Mouse (Mus musculus) thymus, postnatal 14 days (tissue): ENCODE results near the gene Pcyt2.

Experiments used
- DNase-seq: peaks from one replicate; pipeline ENCODE4 v3.0.0; 2021

The Pcyt2 gene

GRCm38 (mm10) chr11:120632559-120633519 lies 15.1 kb upstream of the Pcyt2 start:
- DNase-seq: peak; percentile 60

- no peak for DNase-seq
These were observed 14.2 kb upstream of the Pcyt2 start for GRCm38 (mm10) chr11:120631726-120632448.

DNA sequence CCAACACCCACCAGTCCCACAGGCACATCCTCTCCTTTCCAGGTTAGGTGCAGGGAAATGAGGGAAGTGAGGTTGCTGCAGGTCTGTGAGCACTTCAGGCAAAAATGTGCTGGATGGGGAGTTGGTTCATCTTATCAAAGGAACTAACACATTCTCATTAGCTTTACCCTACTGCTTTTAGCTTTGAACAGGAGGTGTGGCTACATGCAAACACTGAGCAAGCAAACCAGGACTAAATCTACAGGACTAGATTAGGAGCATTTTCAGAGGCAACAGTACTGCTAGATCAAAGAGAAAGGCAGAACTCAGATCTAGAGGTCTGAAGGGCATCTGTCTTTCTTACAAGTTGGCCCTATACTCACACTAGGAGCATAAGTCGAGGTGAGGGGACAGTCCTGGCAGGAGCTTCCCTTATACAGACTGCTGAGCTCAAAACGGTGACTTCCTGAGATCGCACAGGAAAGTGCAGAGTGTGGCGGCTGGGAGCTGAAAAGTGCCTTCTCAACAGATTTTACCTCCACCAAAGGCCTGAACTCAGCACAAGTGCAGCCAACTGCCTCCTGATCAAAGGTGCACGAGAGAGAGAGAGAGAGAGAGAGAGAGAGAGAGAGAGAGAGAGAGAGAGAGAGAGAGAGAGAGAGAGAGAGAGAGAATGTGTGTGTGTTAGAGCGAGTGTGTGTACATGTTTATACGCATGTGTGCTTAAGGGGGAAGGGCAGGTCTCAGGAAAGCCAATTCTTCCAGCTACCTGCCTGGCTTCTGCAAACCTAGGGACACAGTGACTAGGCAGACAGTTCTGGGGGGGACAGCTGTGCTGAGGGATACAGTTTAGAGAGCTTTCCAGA lies 13.4 kb upstream of the Pcyt2 start:
- DNase-seq: peak; percentile 50

DNA sequence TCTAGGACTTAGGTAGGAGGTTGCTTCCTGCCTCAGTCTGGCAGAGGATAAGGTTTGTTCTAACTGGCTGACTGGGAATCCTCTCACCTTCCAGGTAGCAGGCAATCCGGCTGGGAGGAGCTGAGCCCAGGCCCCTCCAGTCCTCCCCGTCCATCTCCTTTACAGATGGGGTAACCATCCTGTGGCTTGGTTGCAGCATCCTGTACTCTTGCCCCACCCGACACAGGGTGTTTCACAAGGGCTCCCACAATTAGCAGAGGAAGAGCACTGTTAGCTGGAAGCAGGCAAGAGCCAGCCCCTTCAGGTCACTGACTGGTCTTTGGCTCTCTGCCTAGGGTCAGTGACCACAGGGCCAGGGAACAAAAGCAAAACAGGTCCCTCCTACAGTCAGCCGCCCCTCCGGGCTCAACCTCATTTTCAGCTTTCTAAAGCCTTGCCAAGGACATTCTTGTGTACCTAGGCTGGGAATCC lies 12.7 kb upstream of the Pcyt2 start:
- DNase-seq: no peak

DNA sequence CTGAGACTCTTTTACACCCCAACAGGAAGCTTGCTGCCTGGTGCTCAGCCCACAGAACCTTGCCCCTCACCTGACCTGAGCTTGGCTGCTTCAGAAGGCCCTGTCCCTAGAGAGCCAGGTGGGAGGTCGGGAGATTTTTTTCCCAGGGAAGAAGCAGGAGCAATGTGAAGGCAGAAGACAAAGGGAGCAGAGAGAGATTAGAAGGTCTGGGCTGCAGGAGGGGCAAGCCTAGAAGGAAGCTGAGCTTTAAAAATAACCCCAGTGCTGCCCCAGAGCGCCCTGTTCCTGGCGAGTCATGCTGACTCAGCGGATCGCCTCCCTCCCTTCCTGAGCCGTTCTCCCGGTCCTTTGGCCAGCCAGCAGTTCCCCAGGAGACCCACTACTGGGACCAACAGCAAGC lies 12.2 kb upstream of the Pcyt2 start:
- no peak for DNase-seq

- DNase-seq: peak; percentile 83
These were observed 11.6 kb upstream of the Pcyt2 start for GRCm38 (mm10) chr11:120629341-120629730.

- no peak for DNase-seq
These were observed 11.0 kb upstream of the Pcyt2 start for GRCm38 (mm10) chr11:120628601-120629340.

- peak; percentile 77 for DNase-seq
These were observed 9.9 kb upstream of the Pcyt2 start for GRCm38 (mm10) chr11:120627468-120628300.

DNA sequence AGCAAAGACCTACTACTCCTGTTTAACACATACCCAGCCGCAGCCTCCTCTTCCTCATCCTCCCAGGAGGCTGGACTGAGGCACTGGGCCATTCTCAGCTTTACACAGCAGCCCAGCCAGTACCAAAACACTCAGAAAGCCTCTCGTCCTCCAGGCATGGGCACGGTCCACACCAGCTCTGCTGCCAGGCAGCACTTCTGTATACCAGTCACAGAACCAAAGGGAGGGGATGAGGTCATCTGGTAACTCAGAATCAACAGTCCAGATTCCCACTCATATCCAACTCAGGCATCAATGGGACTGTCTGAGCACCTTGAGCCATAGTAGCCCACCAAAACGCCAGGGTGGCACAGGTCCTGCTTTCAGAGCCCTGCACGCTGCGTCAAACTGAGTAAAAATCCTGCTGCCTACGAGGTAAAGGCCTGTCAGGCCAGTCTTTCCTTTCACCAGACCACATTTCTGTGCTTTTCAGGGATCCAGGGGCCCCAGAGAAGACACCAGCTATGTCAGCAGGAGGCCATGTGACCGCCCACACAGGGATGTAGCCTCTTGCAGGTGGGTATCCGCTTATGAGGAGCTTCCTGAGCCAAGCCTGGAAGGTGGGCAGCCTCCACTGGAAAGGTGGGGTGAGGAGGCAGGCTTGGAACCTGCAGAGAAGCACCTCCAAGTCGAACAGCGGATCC lies 9.2 kb upstream of the Pcyt2 start:
- no peak for DNase-seq

- no peak for DNase-seq
These were observed 7.5 kb upstream of the Pcyt2 start, which contains the start of gene Sirt7 for GRCm38 (mm10) chr11:120625152-120625775. Sirt7 (minus strand) TSS chr11:120625240.

- DNase-seq: peak; percentile 92
These were observed 7.0 kb upstream of the Pcyt2 start for GRCm38 (mm10) chr11:120624680-120625111.

DNA sequence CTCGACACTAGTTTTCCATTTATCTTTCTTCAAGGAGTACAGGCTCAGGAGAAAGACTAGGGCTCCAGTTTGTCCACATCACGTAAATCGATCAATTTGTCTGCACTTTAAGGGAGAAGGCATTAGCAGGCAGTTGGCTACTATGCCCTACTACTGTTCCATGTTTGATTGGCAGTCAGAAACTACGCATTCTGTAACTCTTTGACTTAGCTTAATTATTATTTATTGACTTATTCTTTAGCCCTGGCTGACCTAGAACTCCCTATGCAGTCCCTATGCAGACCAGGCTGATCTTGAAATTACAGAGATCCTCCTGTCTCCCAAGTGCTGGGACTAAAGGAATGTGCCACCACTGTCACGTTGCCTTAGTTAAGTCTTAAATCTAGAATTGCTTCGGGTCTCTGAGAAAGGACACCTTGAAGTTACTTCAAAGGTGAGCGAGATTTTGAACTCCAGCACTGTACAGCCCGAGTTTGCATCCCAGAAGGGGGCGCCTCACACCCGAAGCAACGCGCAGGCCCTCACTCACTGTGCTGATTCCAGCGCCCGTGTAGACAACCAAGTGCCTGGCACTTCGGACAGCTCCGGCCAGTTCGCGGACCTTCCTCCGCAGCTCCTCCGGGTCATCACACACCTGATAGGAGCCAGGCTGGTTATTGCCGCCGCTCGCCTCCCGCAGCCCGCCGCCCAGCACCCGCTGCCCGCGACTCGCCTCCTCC lies 6.4 kb upstream of the Pcyt2 start:
- DNase-seq: peak; percentile 86

DNA sequence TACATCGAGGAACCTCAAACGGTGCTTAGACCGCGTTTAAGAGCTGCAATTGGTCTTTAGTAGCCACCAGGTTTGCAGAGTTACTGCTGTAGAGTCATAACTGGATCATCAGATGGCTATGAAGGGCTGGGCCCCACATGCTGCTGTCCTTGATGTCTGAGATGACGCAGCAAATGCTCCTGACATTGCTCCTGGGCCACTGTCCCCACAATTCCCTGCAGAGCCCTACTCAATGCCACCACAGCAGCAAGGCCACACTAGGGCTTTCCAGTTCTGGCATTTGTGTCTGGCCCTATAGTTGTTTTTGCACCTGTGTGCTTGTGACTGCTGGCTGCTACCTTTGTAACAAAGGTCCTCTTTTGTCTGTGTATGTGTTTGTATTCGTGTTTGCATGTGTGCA lies 5.1 kb upstream of the Pcyt2 start:
- no peak for DNase-seq

DNA sequence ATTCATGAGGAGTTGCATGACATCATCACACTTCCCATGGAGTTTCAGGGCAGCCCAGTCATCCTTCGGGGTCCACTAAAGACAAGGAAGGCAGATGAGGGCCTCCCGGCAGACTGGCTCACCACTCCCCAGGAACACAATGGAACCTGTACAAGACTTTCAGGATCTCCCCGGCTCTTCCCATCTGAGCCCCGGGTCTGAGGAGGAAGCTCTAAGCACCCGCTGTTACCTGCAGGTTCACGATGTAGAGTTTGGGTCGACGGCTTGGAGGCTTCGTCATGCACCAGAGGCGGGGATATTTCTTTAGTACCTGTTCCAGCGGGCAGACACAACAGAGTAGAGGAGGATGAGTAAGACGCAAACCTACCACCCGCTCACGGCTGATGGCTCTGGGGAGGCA lies 2.5 kb upstream of the Pcyt2 start:
- DNase-seq: no peak

GRCm38 (mm10) chr11:120618619-120619535 lies 1.1 kb upstream of the Pcyt2 start:
- no peak for DNase-seq

- DNase-seq: no peak
These were observed 980 bp downstream of the Pcyt2 start for GRCm38 (mm10) chr11:120616617-120617294.

DNA sequence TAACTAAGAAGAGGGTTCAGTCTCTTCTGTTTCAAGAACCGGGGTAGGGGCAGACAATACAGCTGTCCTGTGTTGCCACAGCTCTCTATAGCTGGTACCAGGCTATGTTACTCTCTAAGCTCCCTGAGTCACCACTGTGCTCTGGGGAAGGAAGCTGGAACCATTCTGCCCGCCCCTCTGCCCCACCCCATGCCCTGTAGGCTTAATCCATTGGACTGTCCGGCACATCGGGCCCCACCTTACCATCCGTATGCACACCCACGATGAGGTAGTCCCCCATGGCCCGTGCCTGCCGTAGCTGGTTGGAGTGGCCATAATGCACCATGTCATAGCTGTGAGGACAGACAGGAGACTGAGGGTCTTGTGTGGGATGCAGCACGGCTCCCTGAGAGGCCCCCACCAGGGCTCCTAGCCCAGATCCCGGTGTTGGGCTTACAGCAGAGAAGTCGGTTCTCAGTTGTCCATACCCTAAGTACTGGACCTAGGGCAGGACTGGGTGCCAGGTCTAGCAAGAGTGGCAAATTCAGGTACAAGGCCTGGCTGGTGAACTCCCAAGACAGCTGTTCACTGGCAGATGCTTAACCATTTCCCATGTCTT lies 2.0 kb downstream of the Pcyt2 start:
- DNase-seq: no peak
